Mouse (Mus musculus) adrenal gland, postnatal 4 days (tissue): ENCODE data around the gene Gm20219. TPM values are rescaled to one million over a fixed set of nuclear protein-coding genes. Genes with fewer than 3 reads are reported as not detected.

Experiments
- DNase-seq, 2 experiments: peaks; one replicate each; pipeline ENCODE4 v3.0.0; 2021 to 2022; ENCODE audit warnings: low spot score in 2 of 2, mixed read lengths in 2 of 2
- long read RNA-seq, 2 experiments: library from polyadenylated mRNA; stranded (forward); transcript quantifications; one replicate each; pipeline ENCODE4 v2.0.0; 2021
- total RNA-seq, 2 experiments: library from RNA; stranded (reverse); gene quantifications; 2 replicates each; pipeline ENCODE4 v1.2.3; 2021

Gm20219 gene
- 1 to 10 TPM; 1.4 to 1.9 TPM for total RNA-seq
- long read RNA-seq, experiment 1 = 0 reads
- long read RNA-seq, experiment 2, partial matches to known transcripts = 1 of 1 reads
- long read RNA-seq, experiment 2, other reads (novel, unspliced or antisense) = 0 of 1 reads

GRCm38 (mm10) chr17:56554122-56554551, at the start of gene Gm20219:
TSS of gene Gm20219 (minus strand) at chr17:56554387.
- no peak for DNase-seq

GRCm38 (mm10) chr17:56604070-56604380, 49.8 kb upstream of the Gm20219 start:
- no peak for DNase-seq

DNA sequence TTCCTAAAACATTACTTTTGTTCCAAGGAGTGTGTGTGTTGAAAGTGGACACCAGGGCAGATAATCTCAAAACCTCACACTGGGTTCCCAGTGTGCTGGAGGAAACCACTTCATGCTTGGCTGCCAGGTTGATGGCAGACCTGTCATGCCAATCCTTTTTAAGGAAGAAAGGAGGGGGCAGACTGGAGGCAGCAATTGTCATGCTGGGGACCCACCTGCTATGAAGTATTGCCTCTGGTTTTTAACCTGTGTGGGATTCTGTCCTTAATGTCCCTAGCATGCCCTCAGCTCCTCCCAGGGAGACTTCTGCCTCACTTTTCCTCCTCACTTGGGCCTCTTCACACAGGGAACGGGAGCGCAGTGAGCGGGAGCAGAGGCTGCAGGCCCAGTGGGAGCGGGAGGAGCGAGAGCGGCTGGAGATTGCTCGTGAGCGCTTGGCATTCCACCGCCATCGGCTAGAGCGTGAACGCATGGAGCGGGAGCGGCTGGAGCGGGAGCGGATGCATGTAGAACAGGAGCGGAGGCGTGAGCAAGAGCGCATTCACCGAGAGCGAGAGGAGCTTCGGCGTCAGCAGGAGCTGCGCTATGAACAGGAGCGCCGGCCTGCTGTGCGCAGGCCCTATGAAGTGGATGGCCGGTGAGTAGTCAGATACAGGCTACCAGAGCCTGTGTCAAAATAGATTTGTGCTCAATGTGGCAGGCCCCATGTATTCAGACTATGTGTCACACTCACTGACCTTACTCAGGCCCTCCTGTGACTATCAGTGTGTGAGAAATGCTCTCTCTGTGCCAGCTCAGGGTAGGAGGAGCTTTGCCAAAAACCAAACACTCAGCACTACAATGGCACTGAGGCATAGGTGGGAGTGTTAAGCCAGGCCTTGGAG, 49.2 kb upstream of the Gm20219 start:
- DNase-seq = no peak

DNA sequence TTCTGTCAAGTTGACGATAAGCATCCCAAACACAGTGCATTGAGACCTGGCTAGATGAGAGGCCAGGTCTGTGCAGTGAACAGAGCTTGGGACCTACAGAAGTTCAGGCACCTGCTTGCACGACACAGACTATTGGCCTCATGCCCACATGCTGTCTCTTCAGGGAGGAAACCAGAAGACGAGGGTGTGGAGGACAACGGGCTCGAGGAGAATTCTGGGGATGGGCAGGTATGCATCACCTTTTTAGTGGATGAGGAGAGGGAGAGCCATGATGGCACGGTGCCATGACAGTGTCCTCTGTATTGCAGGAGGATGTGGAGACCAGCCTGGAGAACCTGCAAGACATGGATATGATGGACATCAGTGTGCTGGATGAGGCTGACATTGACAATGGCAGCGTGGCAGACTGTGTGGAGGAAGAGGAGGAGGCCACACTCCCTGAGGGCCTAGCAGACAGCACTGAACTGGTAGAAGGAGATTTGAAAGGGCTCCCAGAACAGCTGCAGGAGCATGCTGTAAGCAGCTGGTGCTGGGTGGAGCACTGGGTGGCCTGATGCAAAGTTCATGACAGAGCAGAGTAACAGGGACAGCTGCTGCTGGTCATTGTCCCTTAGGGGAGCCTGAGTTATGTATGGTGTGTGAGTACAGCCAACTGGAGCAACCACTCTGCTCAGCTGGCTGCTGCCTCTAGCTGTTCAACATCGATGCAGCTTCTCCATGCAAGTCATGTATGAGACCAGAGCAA, 39.5 kb upstream of the Gm20219 start:
- DNase-seq = no peak

DNA sequence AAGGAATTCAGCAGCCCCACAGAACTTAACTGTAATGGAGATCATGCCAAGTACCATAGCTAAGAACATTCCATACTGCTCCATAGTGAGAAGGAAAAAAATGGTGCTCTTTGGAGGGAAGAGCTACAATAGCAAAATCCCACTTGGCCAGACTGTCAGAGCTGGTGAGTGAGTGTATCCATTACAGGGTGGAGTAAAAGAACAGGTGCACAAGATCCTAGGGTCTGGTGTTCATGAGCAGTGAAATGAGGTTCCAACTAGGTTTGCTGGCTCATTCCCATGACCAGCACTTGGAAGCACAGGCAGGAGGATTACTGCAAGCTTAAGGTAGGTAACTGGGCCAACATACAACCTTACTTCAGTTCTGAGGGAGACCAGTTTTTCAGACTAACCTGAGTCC, 38.4 kb upstream of the Gm20219 start:
- no peak for DNase-seq

- DNase-seq = no peak
Observed at GRCm38 (mm10) chr17:56588921-56589320, 34.7 kb upstream of the Gm20219 start.

GRCm38 (mm10) chr17:56587773-56588172, 33.6 kb upstream of the Gm20219 start:
- no peak for DNase-seq

- peak; percentile 19 to 38 for DNase-seq
Observed at GRCm38 (mm10) chr17:56585171-56585821, 31.1 kb upstream of the Gm20219 start.

GRCm38 (mm10) chr17:56584257-56585130, 30.3 kb upstream of the Gm20219 start, which contains the start of the genes Safb2 and Safb:
TSS of gene Safb2 (minus strand) at chr17:56584585.
TSS of gene Safb (plus strand) at chr17:56584825.
- peak; percentile 95 to 97 for DNase-seq

DNA sequence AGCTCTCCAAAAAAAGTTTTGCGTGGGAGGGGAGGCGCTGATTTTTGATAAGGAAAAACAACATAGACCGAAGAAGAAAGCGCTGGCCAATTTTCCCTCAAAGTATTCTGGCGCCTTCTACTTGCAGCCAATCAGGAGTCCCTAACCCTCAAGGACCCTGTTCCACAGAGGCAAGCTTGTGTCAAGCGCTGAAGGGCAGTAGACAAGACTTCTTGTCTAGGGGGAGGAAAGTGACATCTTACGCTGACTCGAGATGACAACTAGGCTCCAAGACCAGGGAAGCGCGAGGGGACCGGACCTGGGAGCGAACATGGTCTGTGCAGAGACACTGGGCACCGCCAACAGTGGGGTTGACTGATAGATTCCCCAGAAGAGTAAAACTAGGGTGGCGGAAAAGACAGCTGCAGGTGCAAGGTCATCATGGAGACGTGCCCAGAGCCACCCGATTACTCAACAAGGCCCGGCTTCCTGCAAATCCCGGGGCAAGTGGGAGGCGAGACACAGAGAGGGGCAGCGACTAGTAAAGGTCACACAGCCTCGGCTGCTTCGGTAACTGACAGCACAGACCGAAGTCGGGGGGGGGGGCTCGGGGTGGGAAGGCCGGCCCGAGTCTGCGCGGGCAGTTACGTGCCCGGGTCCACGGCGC, 29.5 kb upstream of the Gm20219 start:
- DNase-seq = peak in 1 of 2 experiments; percentile 25

- DNase-seq = no peak
Observed at GRCm38 (mm10) chr17:56583071-56583470, 28.9 kb upstream of the Gm20219 start.

DNA sequence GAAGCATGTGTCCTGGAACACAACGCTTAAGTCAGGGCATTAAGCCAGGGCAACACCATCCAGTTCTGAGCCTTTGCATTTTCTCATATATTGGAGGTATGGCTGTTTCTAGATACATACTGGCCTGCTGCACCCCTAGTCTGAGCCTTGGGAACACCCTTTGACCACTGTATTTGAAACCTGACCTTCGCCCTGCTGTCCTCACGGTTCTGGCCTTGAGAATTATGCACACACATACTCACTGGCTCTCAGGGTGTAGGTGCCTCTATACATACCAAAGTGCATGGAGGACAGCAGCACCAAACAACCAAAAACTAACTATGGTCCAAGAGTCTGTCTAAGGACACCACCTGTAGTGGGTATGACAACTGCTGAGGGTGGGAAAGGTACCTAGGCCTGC, 18.8 kb upstream of the Gm20219 start:
- no peak for DNase-seq

DNA sequence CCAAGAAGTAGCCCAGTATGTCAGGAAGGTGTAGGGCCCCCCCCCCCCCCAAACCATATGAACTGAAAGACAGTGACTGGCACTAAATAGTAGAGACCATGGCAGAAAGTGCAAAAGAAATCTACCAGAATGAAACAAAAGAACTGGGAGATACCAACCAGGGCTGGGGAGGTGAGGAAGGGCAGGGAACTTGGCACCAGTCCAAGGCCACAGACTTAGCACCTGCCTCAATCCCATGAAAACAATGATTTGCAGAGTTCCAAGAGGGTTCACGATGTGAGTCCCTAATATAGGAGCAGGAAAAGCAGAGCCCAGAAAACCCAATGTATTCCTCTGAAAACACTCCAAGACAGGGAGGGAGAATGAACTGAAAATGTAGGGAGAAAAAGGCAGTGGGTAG, 18.0 kb upstream of the Gm20219 start:
- DNase-seq = no peak

- no peak for DNase-seq
Observed at GRCm38 (mm10) chr17:56570287-56570686, 16.1 kb upstream of the Gm20219 start.

GRCm38 (mm10) chr17:56567370-56567769, 13.2 kb upstream of the Gm20219 start:
- no peak for DNase-seq

GRCm38 (mm10) chr17:56566918-56567317, 12.7 kb upstream of the Gm20219 start:
- DNase-seq = no peak

DNA sequence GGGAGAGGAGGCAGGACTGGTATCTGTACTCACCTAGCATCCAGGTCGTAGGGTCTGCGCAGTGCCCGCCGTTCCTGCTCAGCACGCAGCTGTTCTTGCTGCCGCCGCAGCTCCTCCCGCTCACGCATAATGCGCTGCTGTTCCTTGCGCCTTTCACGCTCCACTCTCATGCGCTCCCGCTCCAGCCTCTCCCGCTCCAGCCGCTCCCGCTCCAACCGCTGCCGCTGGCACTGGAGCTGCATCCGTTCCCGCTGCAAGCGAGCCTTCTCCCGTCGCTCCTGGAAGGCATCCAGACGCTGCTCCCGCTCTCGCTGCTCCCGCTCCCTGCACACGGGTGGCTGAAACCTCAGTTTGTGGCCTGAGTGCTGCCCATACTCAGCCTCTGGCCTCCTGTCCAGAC, 12.1 kb upstream of the Gm20219 start:
- no peak for DNase-seq

DNA sequence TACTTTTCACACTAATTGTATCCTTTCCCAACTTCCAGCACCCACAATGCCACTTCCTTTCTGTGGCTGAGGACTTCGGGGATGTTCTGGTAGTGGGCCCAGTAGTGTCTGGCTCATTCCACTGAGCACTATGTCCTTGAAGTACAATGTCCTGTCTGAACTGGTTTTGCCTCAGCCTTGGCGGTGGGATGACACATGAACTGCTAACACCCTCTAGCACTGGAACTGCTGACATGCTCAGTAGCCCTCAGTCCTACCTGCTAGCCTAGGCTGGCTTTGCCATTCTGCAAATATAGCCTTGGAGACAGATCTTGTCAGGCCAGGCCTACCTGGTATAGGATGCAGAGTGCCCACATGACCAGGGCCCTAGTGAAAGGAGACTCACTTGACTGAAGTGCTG, 7.7 kb upstream of the Gm20219 start:
- no peak for DNase-seq

GRCm38 (mm10) chr17:56560131-56560530, 5.9 kb upstream of the Gm20219 start:
- DNase-seq = no peak

- no peak for DNase-seq
Observed at GRCm38 (mm10) chr17:56559386-56559785, 5.2 kb upstream of the Gm20219 start.
